Mouse (Mus musculus): ENCODE measurements around the gene Syt7.
A peak's percentile ranks its signal among the peaks of the same experiment; 100 is the strongest.

GRCm38 (mm10) chr19:10388615-10389313, at the start of gene Syt7:
- TF ChIP-seq CTCF (IDR thresholded peaks at IDR 0.05; ENCODE audit: low read depth) (peak; percentile 27), EP300 (IDR thresholded peaks at IDR 0.05; ENCODE audit: low read depth) (no peak)

Data from heart, postnatal 0 days (tissue).